Mouse (Mus musculus) neutrophil, adult 65 days (primary cell): Measurements from ENCODE around the gene Plk3. TPM values are rescaled to one million over a fixed set of nuclear protein-coding genes. Genes with fewer than 3 reads are reported as not detected.

Source experiments
- total RNA-seq: library from RNA; stranded (reverse); gene quantifications from 2 replicates; pipeline ENCODE4 v1.2.4, GENCODE M21; 2023

Gene Plk3
- 385 and 528 TPM in 2 replicates for total RNA-seq

DNA sequence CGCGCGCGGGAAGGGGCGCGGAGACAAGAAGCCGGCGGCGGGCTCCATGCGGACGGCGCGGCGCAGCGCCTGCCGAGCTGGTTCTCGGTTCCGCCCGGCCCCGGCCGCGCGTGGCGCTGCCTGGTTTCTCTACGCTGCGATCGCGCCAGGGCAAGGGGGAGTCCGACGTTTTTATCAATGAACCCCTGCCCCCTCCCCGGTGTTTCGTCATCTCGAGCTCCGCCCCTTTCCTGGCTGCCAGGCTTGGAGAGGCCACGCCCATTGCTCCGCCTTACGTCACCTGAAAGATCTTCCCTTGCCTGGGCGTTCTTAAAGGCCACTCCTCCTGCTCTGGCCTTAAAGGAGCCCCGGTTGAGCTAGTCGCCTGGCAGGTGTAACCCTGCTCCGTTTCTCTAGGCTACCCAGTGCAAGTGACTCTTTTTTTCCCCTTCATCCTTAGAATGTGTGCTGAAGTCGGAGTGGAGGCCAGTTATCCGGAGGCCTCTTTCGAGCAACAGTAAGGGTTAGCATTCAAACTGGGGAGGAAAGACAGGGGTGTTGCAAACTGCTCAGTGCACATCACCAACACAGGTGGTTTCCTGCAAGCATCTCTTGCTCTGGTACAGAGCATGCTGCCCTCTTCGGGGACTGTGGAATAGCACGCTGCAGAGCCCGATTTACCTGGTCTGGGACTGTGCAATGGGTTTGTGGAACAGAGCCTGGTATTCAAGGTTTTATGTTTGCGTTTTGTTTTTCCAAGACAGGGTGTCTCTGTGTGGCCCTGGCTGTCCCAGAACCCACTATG, at the start of gene Plk3:
Plk3 (minus strand) TSS at position 147 of the 784 bp plus-strand sequence.

DNA sequence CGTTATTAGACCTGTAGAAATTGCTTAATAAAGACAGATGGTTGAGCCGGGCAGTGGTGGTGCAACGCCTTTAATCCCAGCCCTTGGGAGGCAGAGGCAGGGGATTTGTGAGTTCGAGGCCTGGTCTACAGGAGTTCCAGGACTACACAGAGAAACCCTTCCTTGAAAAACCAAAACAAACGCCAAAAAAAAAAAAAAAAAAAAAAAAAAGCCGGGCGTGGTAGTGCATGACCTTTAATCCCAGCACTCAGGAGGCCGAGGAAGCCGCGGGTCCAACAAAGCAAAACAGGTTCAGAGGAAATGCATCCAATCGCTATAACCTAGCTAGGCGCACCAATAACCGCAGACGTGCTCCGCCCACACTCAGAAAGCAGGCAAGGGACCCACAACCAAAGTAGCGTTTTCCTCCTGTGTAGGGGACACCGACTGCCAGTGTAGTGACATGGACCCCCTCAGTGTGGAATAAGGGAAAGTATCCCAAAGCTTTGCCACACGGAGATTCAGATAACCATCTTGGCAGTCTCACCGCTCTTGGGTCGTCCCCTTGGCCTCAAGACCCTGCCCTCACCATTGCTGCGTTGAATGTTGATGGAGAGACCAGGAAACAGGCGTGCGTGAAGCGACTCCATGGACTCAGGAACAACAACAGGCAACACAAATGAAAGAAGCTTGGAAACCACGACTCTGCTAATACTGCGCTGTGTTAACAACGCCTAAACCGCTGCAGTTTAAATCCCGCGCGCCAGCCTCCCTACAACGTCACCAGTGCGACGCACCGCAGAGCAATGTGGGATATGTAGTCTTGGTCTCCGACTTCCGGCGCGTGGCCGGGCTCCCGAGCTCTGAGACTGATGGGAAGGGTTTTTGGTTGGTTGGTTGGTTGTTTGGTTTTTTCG, 48.3 kb upstream of the Plk3 start, which contains the start of gene Kif2c:
Kif2c (minus strand) TSS at position 777 of the 896 bp plus-strand sequence.

DNA sequence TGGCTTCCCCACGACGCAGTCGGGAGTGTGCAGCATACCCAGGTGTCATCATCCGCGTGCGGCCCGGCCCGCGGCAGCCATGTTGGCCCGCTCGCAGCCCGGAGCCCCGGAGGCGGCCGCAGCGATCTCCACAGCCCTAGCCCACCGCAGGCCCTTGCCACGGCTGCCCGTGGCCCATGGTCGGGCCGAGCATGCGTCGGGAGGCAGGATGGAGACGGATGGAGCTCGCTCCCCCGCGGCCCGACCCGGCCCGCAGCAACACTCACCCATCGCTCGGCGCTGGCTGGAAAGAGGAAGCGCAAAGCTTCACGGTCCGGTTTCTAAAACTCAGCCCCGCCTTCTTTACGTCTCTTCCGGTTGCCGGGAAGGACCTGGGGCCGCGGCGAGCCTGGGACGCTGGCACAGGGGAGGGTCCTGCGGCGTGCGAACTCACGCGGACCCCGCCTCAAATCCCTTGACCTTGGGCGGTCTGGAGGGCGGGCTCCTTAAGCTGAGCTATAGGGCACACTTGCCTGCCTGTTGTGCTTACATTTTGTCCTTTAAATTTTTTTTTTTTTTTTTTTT, 22.1 kb upstream of the Plk3 start, which contains the start of gene Rps8:
Rps8 (minus strand) TSS at position 452 of the 564 bp plus-strand sequence.

DNA sequence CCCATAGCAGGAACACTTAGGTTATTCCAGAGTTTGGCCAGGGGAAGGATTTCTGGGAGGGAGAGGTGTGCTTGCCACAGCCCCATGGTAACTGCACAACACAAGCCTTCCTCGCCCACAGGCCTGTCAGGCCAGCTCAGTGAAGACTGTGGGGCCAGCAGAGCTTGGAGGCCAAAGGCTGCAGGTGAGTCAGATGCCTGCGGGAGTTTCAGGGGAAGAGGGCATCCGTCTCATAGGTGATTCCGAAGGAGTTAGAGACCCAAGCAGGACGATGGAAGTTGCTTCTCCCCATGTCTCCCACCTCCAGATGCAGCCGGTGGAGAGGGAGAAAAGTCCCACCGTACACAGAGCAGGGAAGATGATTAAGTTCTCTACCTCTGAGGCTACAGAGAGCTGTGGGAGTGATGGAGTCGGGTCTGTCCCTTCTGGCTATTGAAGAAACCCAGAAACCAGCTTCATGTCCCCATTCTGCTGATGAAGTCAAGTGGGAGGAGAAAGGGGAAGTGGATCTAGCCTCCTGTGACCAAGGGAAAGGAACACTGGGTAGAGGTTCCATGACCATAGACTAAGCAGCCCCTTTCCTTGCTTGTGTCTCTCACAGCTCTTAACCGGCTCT, 7.0 kb downstream of the Plk3 start, which contains the start of gene Tctex1d4:
Tctex1d4 (plus strand) TSS at position 120 of the 616 bp plus-strand sequence.

DNA sequence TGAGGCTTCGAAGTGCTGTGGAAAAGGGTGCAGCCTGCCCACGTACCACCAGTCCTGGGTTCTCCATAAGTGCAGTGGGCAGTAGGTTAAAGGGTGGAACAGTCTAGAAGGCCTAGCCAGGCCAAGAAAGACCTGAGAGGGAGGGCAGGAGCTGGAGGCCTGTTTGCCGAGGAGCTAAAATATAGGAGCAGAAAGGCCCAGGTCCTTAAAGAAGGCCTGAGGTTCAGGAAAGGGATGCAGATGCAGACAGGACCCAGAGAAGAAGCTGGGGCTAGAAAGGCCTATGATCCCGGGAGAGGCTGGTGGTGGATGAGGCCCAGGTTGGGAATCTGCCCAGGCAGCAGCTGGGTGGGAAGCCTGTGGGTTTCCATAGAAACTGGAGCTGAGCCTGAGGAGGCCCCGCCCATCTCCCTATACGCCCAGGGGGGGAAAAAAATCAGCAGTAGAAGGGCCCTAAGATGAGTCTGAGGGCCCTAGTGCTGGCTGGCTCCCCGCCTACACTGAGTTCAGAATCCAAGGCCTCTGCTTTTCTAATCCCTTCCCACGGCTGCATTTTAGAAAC, 8.3 kb downstream of the Plk3 start, which contains the start of gene Btbd19:
Btbd19 (minus strand) TSS at position 378 of the 562 bp plus-strand sequence.

DNA sequence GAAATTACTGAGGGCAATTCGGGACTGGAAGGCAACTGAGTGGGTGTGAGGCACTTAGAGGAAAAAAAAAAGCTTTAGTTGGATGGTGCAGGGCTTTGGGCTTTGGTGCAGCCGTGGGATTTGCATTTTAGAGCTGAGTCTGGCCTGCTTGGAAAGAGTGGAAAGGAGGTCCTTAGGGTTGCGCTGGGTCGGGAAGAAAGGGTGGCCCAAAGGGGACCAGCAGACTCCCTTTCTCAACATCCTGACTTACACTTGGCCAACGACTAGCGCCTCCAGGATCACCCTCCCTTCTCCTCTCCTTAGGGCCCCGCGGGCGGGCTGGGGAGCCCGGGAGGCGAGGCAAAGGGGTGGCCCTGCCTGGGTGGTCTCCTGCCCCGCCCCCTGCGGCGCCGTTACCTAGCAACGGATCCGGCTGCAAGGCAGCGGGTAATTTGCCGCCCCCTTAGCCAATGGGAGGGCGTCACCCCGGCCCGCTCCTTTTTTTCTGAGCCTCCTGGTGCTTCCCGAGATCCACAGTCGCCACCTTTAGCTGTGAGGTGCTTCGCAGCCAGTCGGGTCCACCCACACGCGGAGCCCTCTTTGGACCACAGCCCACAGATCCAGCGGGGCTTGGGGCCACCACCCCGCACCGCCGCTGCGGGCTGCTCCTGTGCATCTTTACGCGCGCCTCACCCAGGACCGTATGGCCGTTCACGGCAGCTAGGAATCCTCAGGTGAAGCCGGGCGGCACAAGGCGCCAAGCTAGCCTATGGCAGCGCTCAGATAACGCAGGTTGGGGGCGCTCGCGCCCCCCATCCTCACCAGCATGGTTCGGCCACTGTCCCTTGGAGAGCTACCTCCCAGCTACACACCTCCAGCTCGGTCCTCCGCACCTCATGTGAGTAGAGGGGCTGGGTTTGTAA, 38.0 kb downstream of the Plk3 start, which contains the start of gene Ptch2:
Ptch2 (plus strand) TSS at position 525 of the 902 bp plus-strand sequence.

Other genes with a start within 250 kb of the Plk3 start
- gene Urod, start 139.6 kb downstream of the Plk3 start, total RNA-seq = 30.5 and 44.3 TPM in 2 replicates
- 28.2 and 42.0 TPM in 2 replicates for gene Hectd3, start 138.6 kb downstream of the Plk3 start, total RNA-seq
- 2.9 and 3.8 TPM in 2 replicates for gene Eif2b3, start 114.6 kb downstream of the Plk3 start, total RNA-seq
- gene Ptch2, start 37.9 kb downstream of the Plk3 start, total RNA-seq = 2.7 and 6.0 TPM in 2 replicates
- 31.9 and 50.6 TPM in 2 replicates for gene Btbd19, start 8.2 kb downstream of the Plk3 start, total RNA-seq
- gene Tctex1d4, start 7.2 kb downstream of the Plk3 start, total RNA-seq = 0.69 and 1.1 TPM in 2 replicates
- gene Rps8, start 22.3 kb upstream of the Plk3 start, total RNA-seq = 525 and 591 TPM in 2 replicates
- gene Kif2c, start 48.7 kb upstream of the Plk3 start, total RNA-seq = 15.8 and 17.1 TPM in 2 replicates
- 0.45 and 1.5 TPM in 2 replicates for gene Tmem53, start 118.0 kb upstream of the Plk3 start, total RNA-seq
- gene Armh1, start 118.2 kb upstream of the Plk3 start, total RNA-seq = not detected in 2 replicates